Mouse (Mus musculus): ENCODE data around the gene Dnajb7.
A peak's percentile ranks its signal among the peaks of the same experiment; 100 is the strongest.

Gene Dnajb7

GRCm38 (mm10) chr15:81364271-81364670, 43.8 kb downstream of the Dnajb7 start:
- DNase-seq, result no peak

GRCm38 (mm10) chr15:81362501-81362900, 45.6 kb downstream of the Dnajb7 start:
- DNase-seq, result no peak

DNA sequence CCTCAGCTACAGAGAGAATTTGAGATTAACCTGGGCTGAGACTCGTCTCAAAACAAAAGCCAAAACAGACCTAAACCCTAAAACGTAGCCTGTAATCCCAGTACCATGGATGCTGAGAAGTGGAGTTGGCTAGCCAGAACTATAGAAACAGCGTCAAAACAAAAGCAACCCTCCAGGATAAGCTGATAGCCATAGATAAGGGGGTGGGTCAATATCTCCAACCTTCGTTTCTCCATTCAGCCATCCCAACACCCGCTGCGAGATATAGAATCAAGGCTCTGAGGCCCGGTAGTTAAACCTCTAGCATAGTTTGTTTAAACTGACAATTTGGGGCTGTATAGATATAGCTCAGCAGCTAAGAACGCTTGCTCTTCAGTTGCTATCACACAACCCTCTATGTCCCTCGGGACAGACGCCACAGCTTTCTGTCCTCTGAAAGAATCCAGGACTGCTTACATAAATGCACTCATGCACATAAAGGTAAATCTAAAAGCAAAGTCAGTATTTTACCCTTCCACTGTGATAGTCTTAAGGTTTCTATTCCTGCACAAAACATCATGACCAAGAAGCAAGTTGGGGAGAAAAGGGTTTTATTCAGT, 46.6 kb downstream of the Dnajb7 start:
- peak; percentile 5 to 13 for DNase-seq

- peak in 1 of 2 experiments; percentile 8 for DNase-seq
Measured at GRCm38 (mm10) chr15:81361022-81361404, 47.1 kb downstream of the Dnajb7 start.

GRCm38 (mm10) chr15:81360345-81361021, 47.6 kb downstream of the Dnajb7 start, which contains the start of gene Slc25a17:
TSS of gene Slc25a17 (minus strand) at chr15:81360812.
- peak; percentile 97 to 98 for DNase-seq

DNA sequence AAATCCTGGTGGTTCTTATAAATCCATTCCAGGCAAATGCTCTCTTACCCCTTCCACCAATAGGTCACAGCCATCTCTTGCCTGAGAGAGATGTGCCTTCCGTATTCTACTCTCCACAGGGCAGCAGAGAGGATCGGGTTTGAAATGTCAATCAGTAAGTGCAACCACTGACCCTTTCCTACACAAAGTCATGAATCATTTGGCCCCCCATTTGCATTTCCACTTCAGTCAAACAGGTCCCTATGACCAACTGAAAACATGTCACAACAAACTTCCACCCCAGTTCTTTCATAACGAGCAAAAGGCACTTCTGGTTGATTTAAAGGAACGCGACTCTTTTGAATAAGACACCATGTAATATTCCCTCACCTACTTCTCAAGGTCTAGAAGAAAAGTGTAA, 48.7 kb downstream of the Dnajb7 start:
- DNase-seq, result no peak

DNA sequence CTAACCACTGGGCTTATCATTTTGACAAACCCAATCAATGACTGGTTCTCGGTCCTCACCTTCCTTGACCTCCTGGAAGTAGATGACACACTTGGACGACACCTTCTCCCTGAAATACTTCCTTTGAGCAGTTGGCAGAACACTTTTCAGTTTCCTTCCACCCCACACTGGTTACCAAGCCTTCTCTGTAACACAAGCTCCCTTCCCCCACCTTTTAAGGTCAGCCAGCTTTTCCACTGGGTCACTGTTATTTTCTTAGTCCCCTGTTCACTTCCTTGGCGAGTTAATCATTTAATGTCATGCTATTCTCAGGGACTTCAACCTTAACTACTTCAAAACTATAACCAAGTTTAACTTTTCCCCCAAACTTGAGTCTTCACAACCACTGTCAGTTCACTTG, 49.2 kb downstream of the Dnajb7 start:
- no peak for DNase-seq

- DNase-seq, result no peak
Measured at GRCm38 (mm10) chr15:81356946-81357345, 51.2 kb downstream of the Dnajb7 start.

Data from cerebellum, postnatal 10 days (tissue).